Mouse (Mus musculus): ENCODE data around the gene Scg5.
A peak's percentile ranks its signal among the peaks of the same experiment; 100 is the strongest.

Gene Scg5

GRCm38 (mm10) chr2:113828943-113829882 lies at the start of gene Scg5:
Gene Scg5, minus strand, starts transcription at chr2:113829121.
- DNase-seq (ENCODE audit: low spot score in 2 of 2): peak; percentile 84

GRCm38 (mm10) chr2:113870115-113870514 lies 41.2 kb upstream of the Scg5 start:
- DNase-seq (ENCODE audit: low spot score in 2 of 2): no peak

GRCm38 (mm10) chr2:113868404-113868803 lies 39.5 kb upstream of the Scg5 start:
- no peak for DNase-seq (ENCODE audit: low spot score in 2 of 2)

GRCm38 (mm10) chr2:113866155-113866554 lies 37.2 kb upstream of the Scg5 start:
- DNase-seq (ENCODE audit: low spot score in 2 of 2): no peak

- DNase-seq (ENCODE audit: low spot score in 2 of 2): no peak
Measured at GRCm38 (mm10) chr2:113849141-113849540, 20.2 kb upstream of the Scg5 start.

- DNase-seq (ENCODE audit: low spot score in 2 of 2): peak; percentile 81 to 86
Measured at GRCm38 (mm10) chr2:113848245-113849121, 19.6 kb upstream of the Scg5 start, which contains the start of gene Arhgap11a. Gene Arhgap11a, minus strand, starts transcription at chr2:113848661.

GRCm38 (mm10) chr2:113847678-113848244 lies 18.8 kb upstream of the Scg5 start:
- DNase-seq (ENCODE audit: low spot score in 2 of 2): no peak

GRCm38 (mm10) chr2:113845081-113845480 lies 16.2 kb upstream of the Scg5 start:
- no peak for DNase-seq (ENCODE audit: low spot score in 2 of 2)

GRCm38 (mm10) chr2:113841656-113842437 lies 12.9 kb upstream of the Scg5 start:
- DNase-seq (ENCODE audit: low spot score in 2 of 2): no peak

- no peak for DNase-seq (ENCODE audit: low spot score in 2 of 2)
Measured at GRCm38 (mm10) chr2:113839488-113839887, 10.6 kb upstream of the Scg5 start.

GRCm38 (mm10) chr2:113835219-113835618 lies 6.3 kb upstream of the Scg5 start:
- DNase-seq (ENCODE audit: low spot score in 2 of 2): no peak

GRCm38 (mm10) chr2:113828086-113828942 lies 607 bp downstream of the Scg5 start:
- peak in 1 of 2 experiments; percentile 13 for DNase-seq (ENCODE audit: low spot score in 2 of 2)

- peak in 1 of 2 experiments; percentile 34 for DNase-seq (ENCODE audit: low spot score in 2 of 2)
Measured at GRCm38 (mm10) chr2:113823909-113824308, 5.0 kb downstream of the Scg5 start.

GRCm38 (mm10) chr2:113822367-113822766 lies 6.6 kb downstream of the Scg5 start:
- DNase-seq (ENCODE audit: low spot score in 2 of 2): no peak

GRCm38 (mm10) chr2:113821176-113821734 lies 7.7 kb downstream of the Scg5 start:
- DNase-seq (ENCODE audit: low spot score in 2 of 2): no peak

- DNase-seq (ENCODE audit: low spot score in 2 of 2): no peak
Measured at GRCm38 (mm10) chr2:113820117-113820516, 8.8 kb downstream of the Scg5 start.

GRCm38 (mm10) chr2:113817681-113818606 lies 11.0 kb downstream of the Scg5 start:
- DNase-seq (ENCODE audit: low spot score in 2 of 2): no peak

- peak in 1 of 2 experiments; percentile 44 for DNase-seq (ENCODE audit: low spot score in 2 of 2)
Measured at GRCm38 (mm10) chr2:113807640-113808039, 21.3 kb downstream of the Scg5 start.
